Mouse (Mus musculus) adrenal gland, adult 8-10 months (tissue): Measurements from ENCODE around the gene Acsm1. TPM values are rescaled to one million over a fixed set of nuclear protein-coding genes. Genes with fewer than 3 reads are reported as not detected.

Source experiments
- DNase-seq: peaks from one replicate; pipeline ENCODE4 v3.0.0; 2022
- total RNA-seq, 4 experiments: library from RNA; stranded (reverse); gene quantifications; 2 replicates each; pipeline ENCODE4 v1.2.4; 2022

Acsm1 gene
- total RNA-seq, 4 experiments from 2014 or later: not detected

DNA sequence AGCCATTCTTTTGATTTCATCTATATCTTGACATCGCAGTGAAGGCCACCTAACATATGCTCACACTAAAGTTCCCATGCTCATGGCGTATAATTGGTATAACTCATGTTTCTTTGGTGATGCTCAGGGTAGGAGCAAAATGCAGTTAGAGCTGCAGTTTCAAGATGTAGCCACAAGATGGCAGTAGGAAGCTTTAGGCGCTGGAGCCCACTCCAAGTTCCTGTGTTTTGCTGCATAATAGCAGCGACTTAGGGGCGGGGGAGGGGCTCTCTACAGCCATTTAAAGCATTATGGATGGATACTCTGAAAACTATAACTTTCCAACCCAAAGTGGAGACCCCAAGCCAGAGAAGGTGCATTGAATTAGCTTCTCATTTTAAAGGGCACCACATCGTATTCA is 66.6 kb downstream of the Acsm1 start:
- DNase-seq: no peak

DNA sequence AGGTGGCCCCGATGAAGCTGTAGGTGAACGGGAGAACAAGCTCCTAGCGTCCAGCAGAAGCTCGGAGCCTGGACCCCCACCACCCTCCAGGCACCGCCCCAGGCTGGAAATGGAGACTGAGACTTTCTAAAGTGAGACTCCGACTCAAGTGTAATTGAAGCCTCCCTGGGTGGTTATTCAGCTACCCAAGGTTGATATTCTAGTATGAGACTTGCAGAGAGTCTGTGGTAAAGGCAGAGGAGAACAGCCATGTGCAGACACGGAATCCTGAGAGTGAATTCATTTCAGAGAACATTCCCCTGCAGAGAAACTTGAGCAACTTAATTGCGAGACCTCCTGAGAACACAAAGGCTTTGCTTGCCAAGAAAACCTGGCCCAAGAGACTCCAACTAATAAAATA is 73.3 kb downstream of the Acsm1 start:
- no peak for DNase-seq

DNA sequence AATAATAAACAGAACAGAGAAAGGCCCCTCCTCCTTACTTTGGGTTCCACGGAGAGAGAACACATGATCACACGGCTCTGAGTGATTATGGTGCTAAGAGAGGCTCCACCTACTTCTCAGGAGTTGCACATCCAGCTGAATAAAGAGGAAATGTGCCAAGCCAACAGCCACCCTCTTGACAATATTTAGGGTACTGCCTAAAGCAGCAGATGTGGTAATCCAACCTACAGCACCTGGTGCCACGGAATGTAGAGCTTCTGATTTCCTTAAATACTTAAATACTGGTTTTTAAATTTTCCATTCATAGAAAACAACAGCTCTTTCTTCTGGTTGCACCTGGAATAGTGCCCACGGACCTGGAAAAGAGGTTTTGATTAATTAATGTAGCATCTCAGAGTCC is 75.9 kb downstream of the Acsm1 start:
- DNase-seq: no peak

DNA sequence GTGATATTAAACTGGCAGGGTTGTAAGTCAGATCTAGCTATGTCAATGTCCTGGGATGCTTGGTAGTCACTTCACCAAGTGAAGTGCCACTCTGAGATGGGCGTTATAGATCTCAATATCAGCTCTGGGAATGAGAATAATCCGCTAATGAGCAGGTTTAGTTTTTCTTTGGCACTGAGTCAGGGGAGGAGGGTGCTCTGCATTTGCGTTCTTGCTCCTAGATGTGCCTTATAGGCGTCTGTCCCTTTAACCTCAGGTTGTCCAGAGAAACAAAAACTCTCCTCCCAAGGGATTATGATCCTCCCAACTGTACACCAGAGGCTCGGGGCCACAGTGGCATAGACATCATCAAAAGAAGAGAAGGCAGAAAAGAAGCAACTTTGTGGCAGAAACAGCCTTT is 82.9 kb downstream of the Acsm1 start, which contains the start of gene Acsm4:
Gene Acsm4 (plus strand): TSS at position 301 of the 400 bp plus-strand sequence.
- no peak for DNase-seq

DNA sequence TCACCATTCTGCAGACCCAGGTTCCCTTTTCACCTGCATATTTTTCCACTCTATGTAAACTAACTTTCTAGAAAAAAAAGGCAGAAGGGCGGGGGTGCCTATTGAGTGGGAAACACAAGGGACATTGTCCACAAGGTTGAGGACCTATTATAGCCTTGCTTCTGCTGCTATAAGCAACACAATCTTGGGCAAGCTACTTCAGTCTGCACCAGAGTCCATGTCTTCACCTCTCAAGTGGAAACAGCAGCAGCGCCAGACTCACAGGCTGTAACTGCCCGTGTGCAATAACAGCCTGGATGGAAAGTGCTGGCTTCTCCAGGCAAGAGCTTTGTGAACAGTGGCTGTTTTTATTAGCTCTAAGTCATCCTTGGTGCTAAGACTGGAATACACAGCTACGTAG is 85.5 kb downstream of the Acsm1 start:
- DNase-seq: no peak

DNA sequence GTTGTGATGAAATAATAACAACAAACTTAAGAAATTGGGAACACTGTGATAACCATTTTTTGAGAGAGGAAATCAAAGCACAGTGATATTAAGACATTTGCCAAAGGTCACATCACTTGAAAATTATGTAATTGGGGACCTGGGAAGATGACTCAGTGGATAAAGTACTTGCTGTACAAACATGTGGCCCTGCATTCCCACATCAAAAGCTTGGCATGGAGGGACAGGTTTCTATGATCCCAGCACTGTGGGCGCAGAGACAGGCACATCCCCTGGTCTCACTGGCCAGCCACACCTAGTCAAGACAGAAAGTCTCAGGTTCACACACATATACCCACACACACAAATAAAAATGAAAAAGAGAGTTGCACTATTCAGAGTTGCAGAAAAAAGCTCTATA is 88.1 kb downstream of the Acsm1 start:
- DNase-seq: peak; percentile 13

Other genes starting within 250 kb of the Acsm1 start
- gene Gp2, start 147.7 kb upstream of the Acsm1 start, total RNA-seq: not detected
- not detected for gene Umod, start 127.7 kb upstream of the Acsm1 start, total RNA-seq
- 1 to 10 TPM; 4.3 to 5.8 (median 4.8) TPM for gene Acsm5, start 87.6 kb upstream of the Acsm1 start, total RNA-seq
- gene Pdilt, start 83.5 kb upstream of the Acsm1 start, total RNA-seq: under 1 TPM in 1 of 4 experiments, not detected in 3; 0.70 TPM
- gene Acsm2, start 52.7 kb upstream of the Acsm1 start, total RNA-seq: not detected
- not detected for gene Acsm4, start 83.0 kb downstream of the Acsm1 start, total RNA-seq
- gene Thumpd1, start 113.8 kb downstream of the Acsm1 start, total RNA-seq: 10 to 100 TPM; 36.0 to 42.5 (median 39.1) TPM
- gene Acsm3, start 153.9 kb downstream of the Acsm1 start, total RNA-seq: 10 to 100 TPM in 2 of 4 experiments, 1 to 10 TPM in 2; 3.2 to 37.5 (median 17.3) TPM
- 10 to 100 TPM in 2 of 4 experiments, 1 to 10 TPM in 2; 5.1 to 11.7 (median 9.6) TPM for gene Rexo5, start 187.0 kb downstream of the Acsm1 start, total RNA-seq
- gene Eri2, start 187.0 kb downstream of the Acsm1 start, total RNA-seq: 1 to 10 TPM; 5.5 to 9.3 (median 6.7) TPM